Mouse (Mus musculus) gastrocnemius, postnatal 10 days (tissue): ENCODE results near the gene Sorl1. TPM values are rescaled to one million over a fixed set of nuclear protein-coding genes. Genes with fewer than 3 reads are reported as not detected.

Experiments
- DNase-seq: peaks from one replicate; pipeline ENCODE4 v3.0.0; 2021; ENCODE audit warnings: mixed read lengths
- total RNA-seq, 2 experiments: library from RNA; stranded (reverse); gene quantifications; 2 replicates each; pipeline ENCODE4 v1.2.3; 2021

The Sorl1 gene
- total RNA-seq, 2 experiments from 2014 or later: 27.8 to 29.9 TPM

DNA sequence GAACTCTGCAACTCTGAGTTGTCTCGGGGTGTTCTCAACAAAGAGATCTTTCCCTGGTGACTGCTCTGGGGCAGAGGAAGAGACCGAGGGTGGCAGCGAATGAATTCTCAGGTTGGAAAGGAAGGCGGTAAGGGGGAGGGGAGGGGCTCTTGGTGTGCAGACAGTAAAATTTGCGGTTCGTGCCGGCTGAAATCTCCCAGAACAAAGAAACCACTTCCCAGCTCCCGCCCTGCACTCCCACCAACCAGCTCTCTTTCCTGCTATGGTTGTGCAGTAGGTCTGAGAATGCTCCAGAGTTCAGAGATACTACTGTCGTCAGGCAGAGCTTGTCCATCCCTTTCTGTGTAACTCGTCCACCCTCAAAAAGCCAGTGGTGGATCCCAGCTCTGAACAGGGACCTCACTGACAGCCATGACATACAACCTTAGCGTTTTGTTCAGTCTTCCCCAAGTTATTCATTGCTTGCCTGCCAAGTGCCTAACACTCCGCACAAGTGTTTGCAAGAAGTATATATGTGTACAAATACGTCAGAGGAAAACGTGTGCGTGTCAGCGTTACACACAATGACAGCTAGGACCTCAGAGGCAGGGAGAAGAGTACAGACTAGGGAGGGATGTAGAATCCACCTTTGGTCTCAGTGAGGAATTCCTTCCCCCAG is 172.5 kb downstream of the Sorl1 start:
- DNase-seq: no peak

DNA sequence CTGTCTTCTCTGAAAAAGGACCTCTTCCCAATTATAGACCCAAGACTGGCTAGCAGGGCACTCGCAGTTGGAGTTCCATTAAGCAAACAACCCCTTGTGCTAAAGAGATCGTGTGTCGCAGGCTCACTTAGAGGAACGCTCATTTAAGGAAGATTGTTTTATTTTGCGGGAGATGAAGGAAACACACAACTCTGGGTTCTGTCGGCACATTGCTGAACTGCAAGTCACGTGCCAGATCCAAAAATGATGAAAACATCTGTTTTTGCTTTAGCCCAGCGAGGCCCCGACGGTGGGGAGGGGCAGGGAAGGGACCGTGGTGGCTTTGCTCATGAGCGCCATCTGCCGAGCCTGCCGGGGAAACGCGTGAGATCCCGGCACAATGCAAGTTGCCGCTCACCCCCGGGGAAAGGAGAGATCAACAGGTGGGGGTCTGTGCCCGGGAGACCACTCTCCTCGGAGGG is 173.1 kb downstream of the Sorl1 start:
- DNase-seq: peak; percentile 92

DNA sequence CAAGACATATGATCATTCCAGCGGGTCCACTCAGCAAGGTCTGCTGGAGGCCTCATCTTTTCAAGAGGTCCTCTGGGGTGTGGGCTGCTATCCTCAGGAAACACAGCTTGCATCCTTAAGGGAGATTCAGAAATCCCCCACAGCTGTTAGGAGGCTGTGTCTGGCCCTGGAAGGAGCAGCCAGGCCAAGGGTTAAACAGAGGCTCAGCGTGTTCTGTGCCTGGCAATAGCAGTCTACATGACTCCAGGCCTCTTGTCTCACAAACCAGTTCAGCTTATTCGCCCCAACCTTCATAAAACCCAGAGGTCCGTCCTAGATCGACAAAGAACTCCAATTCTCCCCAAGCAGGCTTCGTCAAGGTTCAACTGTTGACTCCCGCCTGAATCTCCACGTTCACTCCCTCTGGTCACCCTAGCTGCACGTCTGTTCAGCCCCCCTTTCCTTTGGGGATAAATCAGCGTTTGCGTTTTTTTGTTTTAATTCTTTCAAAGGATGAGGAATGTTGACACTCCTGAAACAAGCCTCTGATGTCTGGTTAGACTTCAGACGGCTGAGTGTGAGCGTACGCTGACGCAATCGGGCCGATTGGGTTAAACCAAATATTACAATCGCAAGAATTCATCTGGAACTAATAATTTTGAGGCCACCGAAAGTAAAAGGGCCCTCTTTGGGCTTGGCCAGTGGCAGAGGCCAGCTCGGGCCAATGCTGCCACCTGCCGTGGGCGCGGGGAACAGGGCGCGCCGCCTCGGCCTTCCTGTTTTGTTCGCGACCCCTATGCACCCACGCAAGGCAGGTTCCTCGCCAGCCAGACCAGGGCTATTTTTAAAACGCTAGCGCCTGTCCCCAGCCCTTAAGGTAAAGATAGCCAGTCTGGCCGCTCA is 173.7 kb downstream of the Sorl1 start:
- DNase-seq: peak; percentile 91

DNA sequence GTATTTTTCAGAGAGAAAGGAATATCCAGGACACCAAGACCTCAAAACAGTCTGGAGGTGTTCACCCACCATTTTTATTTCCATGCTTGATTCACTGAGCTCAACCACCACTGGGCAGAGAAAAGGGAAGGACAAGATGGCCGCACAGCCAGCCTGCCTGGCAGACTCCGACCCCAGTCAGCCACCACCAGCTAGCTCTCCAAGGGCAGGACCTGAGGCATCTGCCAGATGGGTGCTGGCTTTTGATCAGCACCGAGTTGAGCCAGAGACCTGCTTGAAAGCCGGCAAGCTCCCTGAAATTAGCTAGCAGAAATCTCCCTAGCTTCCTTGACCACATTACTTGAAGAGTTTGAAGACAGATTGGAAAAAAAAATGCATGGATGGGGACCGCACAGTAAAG is 174.6 kb downstream of the Sorl1 start:
- DNase-seq: no peak

DNA sequence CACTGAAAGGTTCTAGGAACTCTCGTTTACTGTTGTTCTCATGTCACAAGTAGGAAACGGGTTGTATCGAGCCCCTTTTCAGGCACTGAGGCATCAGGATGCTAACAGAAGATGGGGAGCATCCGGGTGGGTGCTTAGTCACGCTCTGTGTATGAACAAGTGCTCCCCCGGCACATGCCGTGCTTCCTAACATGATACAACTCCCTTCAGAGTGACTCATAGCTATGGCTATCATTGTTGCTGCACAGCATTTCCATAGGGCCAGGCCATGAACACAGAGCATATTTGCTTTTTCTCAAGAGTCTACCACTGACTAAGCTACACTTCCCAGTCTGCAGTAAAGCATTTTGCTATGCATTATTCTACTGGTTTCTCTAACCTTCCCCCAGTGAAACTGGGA is 179.1 kb downstream of the Sorl1 start:
- no peak for DNase-seq

DNA sequence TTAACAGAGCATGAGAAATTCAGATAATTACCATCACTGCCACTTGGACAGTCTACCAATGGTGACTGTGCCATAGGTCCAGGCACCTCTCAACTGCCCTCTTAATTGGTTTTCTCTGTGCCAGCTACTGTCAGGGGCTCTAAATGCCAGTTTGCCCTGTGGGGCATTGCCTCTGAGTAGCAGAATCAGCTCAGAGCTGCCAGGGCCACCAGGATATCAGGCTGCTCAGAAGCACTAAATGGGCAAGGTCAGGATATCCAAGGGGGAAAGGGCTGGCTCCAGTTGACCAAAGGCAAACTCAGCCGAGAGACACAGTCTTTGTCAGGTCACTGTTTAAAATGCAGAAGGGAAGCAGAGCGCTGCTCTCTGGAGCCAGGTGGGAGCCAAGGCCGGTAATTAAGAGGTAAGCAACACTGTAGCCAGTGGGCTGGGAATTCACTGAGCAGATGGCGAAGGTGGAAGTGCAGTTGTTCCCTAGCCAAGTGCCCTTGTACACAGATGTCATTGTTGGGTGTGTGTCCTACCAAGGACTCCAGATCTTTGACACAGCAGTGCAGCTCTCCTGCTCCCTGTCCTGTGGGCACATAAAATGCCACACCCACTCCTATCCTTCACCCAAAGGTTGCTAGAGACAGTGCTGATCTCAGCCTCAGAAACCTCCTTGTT is 181.0 kb downstream of the Sorl1 start:
- no peak for DNase-seq

DNA sequence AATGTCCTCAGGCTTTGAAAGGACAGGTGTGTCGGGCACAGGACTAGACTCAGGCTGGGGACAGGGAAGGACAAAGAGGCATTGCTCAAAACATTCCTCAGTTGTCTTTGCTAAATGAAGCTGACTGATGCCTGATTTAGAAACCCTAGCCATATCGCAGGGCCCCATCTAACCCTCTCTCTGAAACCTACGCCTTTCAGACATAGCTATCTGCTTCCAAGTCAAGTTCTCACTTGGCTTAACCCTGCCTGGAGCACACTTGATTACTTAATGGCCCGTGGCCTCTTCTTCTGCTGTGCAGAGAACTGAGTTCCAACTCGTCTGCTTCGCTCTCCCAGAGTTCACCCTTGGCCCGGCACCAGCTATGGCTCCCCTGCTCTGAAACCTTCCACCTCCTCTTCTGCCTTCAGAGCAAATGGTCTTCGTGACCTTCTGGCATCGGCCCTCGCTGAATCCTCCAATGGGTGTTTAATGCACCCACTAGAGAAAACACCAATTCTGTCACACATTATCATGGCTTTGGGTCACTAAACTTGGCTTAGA is 183.7 kb downstream of the Sorl1 start:
- no peak for DNase-seq

DNA sequence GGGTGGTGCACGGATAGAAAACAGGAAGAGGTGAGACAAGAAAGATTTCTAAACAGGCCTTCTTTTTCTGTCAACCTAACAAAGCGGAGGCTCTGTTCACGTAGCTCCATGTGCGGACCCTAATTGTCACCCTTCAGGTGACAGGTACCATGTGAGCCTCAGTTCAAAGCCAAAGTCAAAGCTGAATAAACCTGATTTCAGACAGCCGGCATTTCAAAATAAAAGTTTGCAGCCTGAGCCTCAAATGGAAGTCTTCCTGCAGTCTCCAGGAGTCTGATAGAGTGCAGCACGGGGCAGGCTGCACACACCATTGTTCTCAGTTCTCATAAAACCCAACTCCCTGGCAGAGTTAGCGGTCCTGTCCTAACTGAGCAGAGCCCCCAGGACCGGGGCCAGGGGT is 185.6 kb downstream of the Sorl1 start:
- DNase-seq: no peak

DNA sequence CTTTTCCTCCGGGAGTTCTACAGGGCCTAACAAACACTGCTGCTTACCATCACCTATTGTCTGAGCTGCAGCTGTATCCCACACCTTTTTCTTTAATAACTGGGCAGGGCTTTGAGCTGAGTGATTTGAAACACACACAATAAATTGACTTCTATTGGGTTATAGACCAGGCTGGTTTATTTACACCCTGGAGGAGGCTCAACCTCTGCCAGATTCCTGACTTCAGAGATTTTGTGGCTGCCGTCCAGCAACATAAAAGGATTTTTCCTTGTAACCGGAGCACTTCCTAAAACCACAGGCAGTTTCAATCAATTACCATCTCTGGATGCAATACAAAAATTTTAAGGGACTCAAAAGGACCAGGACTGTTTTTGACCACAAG is 186.1 kb downstream of the Sorl1 start:
- peak; percentile 54 for DNase-seq

DNA sequence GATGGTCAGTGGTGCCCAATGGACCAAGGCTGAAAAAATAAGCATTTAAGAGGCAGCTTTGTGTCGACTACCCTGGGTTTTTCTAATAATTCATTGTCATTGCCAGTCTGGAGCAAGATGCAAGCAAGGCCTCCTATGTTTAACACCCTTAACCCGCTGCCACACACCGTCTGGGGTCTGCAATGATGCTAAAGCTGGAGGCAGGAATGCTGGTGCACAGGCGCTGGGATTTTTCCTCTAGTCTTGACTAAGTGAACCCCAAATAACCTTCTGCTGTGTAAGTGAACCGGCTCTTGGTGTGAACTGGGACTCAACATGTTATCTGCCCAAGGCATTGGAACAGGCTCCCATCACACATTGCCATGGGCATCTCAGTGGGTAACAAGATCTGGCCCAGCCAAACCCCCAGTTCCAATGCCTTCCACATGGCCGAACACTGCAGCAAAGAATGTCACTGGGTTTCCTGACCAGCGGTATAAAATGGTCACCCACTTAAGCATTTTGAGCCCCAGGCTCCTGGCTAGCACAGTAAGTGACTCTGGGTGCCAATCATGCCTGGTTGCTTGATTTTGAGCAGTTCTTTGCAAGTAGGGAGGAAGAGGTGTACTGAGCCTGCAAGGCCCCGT is 186.6 kb downstream of the Sorl1 start:
- no peak for DNase-seq

DNA sequence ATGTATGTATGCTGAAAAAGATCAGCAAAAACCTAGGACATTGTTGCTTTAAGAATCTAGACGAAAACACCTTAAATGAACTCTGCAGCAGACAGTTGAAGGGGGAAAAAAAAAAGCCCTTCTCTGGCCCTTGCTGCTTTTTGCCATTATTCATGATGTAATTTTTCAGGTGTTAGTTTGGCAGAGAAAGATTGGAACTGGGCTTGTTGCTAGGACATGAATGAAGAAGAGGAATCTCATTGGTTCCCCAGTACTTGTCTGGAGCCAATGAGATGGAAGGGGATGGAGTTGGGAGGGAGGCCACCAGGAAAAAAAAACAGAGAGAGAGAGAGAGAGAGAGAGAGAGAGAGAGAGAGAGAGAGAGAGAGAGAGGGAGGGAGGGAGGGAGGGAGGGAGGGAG is 187.5 kb downstream of the Sorl1 start:
- no peak for DNase-seq

DNA sequence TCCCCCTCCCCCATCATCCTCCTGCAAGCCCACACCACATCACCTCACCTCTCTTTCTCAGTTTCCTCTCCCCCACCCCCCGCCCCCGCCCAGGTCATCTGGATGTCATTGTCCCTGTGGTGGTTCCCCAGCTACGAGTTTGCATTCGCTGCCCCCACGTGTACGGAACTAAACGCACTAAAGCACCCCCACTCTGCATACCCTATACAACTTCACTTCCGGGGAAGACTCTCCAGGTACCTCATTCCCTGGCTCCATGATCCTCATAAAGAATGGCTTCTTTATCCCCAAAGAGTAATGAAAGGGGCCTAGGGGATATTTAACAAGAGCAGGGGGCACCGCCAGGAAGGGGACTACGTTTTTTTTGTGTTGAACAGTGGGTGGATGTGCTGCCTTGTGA is 188.1 kb downstream of the Sorl1 start:
- DNase-seq: no peak

DNA sequence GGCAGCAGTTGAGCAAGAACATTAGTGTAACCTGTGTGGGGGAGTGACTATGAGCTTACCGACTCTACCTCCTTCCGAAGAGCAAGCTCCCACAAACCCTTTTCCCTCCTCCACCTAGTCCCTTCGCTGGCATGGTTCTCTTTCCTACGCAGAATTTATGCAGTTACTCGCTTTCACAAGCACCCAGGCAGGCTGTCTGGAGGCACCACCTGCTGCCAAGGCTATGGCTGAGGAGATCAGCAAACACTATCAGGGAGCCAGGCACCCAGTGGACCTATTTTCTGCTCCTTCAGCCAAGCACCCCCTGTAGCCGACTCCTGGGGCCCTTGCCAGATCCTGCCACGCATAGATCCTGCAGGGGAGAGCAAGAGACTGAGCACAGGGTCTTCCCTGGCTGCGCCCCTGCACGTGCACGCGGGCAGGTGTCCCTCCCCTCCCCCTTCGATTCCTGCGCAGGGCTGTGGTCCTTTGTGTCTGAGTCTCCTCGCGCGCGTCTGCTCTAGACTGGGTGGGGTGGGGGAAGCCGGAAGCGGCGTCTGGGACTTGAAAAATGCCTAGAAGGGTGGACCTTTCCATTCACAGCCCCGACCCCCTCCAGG is 188.6 kb downstream of the Sorl1 start:
- DNase-seq: peak; percentile 30

DNA sequence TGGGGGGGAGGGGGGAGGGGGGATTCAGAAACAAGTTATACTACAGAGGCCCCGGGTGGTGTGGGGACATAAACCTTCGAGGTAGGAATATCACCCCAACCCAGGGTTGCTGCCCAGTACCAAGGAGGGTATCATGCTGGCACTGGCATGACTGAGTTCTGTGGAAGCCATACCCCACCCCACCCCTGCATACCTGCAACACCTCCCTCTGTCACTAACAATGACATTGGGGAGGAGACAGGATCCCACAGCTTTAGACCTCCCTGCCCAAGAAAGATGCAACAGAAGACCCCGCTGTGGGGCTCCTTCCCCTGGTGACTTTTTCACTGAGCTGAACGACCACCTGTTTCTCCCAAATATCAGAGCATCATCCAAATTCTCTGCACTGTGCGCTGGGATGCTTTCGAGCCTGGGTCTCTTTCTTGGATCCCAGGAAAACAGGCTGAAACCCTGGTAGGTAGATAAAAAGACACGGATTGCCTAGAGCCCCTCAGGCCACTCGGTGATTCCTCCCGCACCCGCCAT is 189.2 kb downstream of the Sorl1 start:
- no peak for DNase-seq

DNA sequence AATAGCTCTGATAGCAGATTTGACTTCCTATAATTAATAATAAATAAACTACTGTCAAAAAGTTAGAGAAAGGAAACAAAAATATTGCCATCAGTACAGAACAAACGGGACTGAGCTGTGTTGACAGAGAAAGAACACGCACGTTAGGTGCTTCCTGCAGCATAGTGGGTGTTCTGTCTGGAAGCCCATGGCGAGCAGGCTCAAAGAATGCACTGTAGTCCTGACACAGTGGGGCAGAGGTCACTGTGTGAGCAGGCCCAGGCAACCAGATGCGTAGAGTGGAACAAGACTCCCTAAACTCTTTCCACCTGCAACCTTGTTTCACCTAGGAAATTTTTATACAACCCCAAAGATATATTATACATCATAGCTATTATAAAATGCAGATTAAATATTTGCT is 194.1 kb downstream of the Sorl1 start:
- DNase-seq: no peak

DNA sequence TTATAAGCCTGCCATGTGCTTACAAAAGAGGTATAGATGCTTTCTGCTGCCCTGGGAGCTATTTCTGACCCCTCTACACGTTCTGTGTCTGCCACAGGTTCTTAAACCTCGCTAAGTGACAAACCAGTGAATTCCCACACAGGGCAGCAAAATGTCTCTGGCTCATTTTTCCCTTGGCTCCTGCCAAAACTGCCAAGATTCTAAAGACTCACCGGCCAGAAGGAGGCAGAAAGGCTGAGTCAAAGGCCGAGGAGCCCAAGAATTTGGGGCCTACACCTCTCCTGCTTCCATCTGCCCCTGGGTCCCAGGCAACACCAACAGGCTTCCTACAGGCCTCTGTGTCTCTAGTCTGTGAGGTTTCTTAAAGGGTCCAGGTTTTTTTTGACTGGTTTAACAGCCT is 198.4 kb downstream of the Sorl1 start:
- DNase-seq: no peak

DNA sequence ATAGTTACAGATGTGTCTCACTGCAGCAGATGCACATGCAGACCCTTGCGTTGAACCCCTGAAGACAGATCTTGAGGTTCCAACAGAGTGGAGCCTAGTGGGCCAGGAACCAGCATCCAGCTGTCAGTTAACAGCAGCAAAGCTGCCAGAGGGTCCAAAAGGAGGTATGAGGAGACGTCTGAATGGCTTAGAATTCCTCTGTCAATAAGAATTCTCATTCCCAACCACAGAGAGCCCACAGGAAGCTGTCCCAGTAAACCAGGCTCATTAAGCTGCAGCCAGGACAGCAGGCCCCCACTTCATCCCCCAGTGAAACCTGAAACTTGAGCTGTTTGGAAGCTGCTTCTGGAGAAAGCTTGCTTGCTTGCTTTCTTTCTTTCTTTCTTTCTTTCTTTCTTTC is 200.0 kb downstream of the Sorl1 start:
- DNase-seq: no peak

DNA sequence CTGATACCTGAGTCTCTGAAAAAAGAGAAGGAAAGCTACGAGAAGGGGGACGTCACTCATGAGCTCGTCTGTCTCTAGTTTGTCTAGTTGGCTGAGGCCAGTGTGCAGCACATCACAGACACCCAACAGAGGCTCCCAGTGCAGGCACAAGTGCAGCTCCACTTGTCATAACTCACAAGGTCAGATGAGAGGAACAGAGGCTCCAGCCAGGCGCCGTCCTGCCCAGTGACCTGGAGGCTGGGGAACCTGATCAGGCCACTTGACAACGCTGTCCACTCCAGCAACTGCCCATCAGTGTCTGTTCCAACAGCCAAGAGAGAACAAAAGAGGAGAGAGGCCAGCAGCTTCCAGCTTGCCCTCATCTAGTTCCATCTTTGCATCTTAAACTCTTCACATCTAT is 201.7 kb downstream of the Sorl1 start:
- no peak for DNase-seq

DNA sequence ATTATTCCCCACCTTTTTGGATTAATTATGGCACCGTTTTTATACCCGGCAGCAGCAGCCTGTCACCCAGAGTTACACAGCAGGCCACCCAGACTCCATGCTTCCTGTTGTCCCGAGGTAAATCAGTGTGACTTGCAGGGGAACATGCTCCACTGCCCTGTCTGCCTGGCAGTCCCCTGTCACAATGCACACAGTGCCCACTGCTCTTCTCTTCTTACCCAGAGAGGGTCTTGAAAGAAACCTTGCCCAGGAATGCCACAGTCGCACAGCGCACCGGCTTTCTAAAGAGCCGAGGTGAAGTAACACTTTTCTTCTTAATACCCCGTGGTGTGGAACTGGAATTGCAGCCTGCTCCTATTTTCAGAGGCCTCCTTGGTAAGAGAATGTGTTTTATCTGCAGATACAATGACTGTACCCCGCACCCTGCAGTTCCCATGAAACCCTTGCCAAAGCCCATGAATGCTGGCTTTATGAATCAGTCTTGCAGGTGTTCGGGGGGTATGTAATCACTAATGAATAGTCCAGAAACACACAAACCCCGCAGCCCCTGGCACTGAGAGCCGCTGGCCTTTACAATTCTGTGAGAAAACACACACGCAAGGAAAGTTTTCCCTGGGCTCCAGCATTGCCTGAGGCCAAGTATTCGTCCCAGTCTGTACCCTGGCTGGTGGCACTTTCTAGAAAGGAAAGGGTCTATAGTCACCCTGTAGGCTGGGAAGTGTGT is 205.3 kb downstream of the Sorl1 start:
- DNase-seq: no peak

DNA sequence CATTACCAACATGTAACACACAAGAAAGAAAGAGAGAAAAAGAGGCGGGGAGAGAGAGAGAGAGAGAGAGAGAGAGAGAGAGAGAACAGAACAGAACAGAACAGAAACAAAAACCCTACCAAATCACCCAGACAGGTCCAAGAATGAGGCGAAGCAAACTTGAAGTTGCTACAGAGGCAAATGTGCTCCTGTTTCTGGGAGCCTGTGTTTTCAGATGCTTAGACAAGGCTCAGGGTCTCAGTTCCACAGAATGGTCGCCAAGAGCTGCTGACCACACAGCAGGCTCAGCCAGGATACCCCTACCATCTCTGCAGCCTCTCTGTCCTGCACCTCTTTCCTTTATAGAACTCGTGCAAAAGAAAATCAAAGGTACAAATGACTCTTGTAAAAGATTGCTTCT is 205.9 kb downstream of the Sorl1 start:
- no peak for DNase-seq

DNA sequence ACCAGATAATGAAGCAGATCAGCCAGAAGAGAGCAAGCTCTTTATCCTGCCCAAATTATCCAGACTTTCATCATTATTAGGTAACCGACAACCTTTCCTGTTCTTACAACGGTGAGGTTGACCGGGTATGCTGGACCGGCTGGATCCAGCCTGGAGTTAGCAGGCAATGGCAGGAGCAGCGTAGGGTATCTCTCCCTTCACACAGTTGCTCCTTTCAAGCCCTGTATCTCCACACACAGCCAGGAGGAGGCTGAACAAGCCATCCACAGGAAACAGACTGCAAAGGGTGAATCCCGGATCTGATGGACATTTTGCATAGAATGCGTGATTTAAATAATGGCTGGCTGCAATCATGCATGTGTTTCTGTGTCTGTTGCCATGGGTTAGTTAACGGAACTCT is 208.5 kb downstream of the Sorl1 start:
- DNase-seq: no peak
